Mouse (Mus musculus) small intestine, adult 2 months (tissue): ENCODE results near the gene Kcnb1.

Experiments
- CTCF ChIP-seq: fragments of 200-500 bp; IDR thresholded peaks from 2 replicates; pipeline ENCODE4 v1.5.1; 2012; ENCODE audit warnings: low read depth, mild to moderate bottlenecking, control low read depth, inconsistent platforms, low read length, moderate library complexity, mixed read lengths; ENCODE audit not compliant: insufficient replicate concordance, insufficient read length; ENCODE audit errors: extremely low read depth
- POLR2A ChIP-seq: fragments of 200-500 bp; IDR thresholded peaks from 2 replicates; pipeline ENCODE4 v1.6.1; 2012; ENCODE audit warnings: low read depth, mild to moderate bottlenecking, control low read depth, inconsistent platforms, low read length, moderate library complexity

DNA sequence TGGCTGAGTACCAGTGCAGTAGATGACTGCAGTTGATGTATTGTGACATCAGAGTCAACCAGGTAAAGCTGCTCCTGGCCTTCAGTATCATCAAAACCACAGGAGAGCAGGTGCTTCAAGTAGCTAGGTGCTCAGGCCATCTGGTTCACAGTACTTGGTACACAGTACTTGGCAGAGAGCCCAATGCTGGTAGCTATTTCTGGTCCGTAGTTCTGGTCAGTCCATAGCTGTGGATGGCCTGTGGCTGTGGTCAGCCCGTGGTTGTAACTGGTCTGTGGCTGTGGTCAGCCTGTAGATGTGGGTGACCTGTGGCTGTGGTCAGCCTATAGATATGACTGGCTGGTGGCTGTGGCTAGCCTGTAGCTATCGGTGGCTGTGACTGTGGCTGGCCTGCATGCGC lies 95.3 kb downstream of the Kcnb1 start:
- TF ChIP-seq CTCF (no peak), POLR2A (no peak)
